Mouse (Mus musculus): ENCODE measurements around the gene Metrnl. TPM values are rescaled to one million over a fixed set of nuclear protein-coding genes. Genes with fewer than 3 reads are reported as not detected.

The Metrnl gene
- polyA plus RNA-seq, 1 experiment: 200 TPM

- Histone ChIP-seq H3K4me3 (ENCODE audit: insufficient read depth, low read length) (no peak overlapping the region), H3K27ac (ENCODE audit: insufficient read depth, low read depth, low read length) (no peak overlapping the region), H3K4me1 (ENCODE audit: control insufficient read depth, insufficient read depth, low read length) (peaks cover 43% of the 10 kb centered on the region)
- no peak for TF ChIP-seq POLR2A (IDR thresholded peaks at IDR 0.05; ENCODE audit: borderline replicate concordance, low read depth, low read length)
- no peak for TF ChIP-seq CTCF (IDR thresholded peaks at IDR 0.05; ENCODE audit: low read depth, low read length)
Observed at GRCm38 (mm10) chr11:121683243-121683642, 18.1 kb upstream of the Metrnl start.

GRCm38 (mm10) chr11:121685491-121686001 lies 15.8 kb upstream of the Metrnl start:
- H3K27ac ChIP-seq (ENCODE audit: insufficient read depth, low read depth, low read length): peak overlapping the region; percentile 54
- no peak for TF ChIP-seq CTCF (IDR thresholded peaks at IDR 0.05; ENCODE audit: low read depth, low read length)
- no peak overlapping the region for H3K4me3 ChIP-seq (ENCODE audit: insufficient read depth, low read length)
- peaks cover 32% of the 10 kb centered on the region for H3K4me1 ChIP-seq (ENCODE audit: control insufficient read depth, insufficient read depth, low read length)

GRCm38 (mm10) chr11:121686091-121686490 lies 15.3 kb upstream of the Metrnl start:
- H3K27ac ChIP-seq (ENCODE audit: insufficient read depth, low read depth, low read length): peak overlapping the region; percentile 54
- peaks cover 29% of the 10 kb centered on the region for H3K4me1 ChIP-seq (ENCODE audit: control insufficient read depth, insufficient read depth, low read length)
- TF ChIP-seq CTCF (IDR thresholded peaks at IDR 0.05; ENCODE audit: low read depth, low read length) (no peak), POLR2A (IDR thresholded peaks at IDR 0.05; ENCODE audit: borderline replicate concordance, low read depth, low read length) (no peak)
- no peak overlapping the region for H3K4me3 ChIP-seq (ENCODE audit: insufficient read depth, low read length)

DNA sequence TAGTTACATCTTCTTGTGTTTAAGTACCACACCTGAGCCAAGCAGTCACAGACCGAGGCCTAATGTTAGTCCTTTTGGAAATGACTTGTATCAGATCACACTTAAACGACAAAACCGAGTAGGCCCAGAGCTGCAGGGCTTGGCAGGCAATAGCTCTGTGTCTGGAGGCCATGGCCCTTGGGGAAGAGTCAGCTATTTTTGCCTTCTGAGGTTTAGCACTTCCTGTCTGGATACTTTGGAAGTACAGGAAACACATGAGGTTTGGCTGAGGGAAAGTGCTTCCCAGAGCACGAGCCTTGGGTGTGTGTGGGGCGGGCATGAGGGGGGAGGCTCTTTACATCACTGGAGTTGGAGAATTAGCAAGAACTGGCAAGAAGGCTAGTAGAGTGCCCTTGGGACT lies 14.7 kb upstream of the Metrnl start:
- H3K4me3 ChIP-seq (ENCODE audit: insufficient read depth, low read length): no peak overlapping the region
- H3K4me1 ChIP-seq (ENCODE audit: control insufficient read depth, insufficient read depth, low read length): peaks cover 30% of the 10 kb centered on the region
- no peak for TF ChIP-seq CTCF (IDR thresholded peaks at IDR 0.05; ENCODE audit: low read depth, low read length)
- TF ChIP-seq POLR2A (IDR thresholded peaks at IDR 0.05; ENCODE audit: borderline replicate concordance, low read depth, low read length): no peak
- peak overlapping the region; percentile 54 for H3K27ac ChIP-seq (ENCODE audit: insufficient read depth, low read depth, low read length)

GRCm38 (mm10) chr11:121688024-121688423 lies 13.3 kb upstream of the Metrnl start:
- Histone ChIP-seq H3K27ac (ENCODE audit: insufficient read depth, low read depth, low read length) (no peak overlapping the region), H3K4me1 (ENCODE audit: control insufficient read depth, insufficient read depth, low read length) (peaks cover 30% of the 10 kb centered on the region), H3K4me3 (ENCODE audit: insufficient read depth, low read length) (no peak overlapping the region)
- no peak for TF ChIP-seq CTCF (IDR thresholded peaks at IDR 0.05; ENCODE audit: low read depth, low read length)
- TF ChIP-seq POLR2A (IDR thresholded peaks at IDR 0.05; ENCODE audit: borderline replicate concordance, low read depth, low read length): no peak

DNA sequence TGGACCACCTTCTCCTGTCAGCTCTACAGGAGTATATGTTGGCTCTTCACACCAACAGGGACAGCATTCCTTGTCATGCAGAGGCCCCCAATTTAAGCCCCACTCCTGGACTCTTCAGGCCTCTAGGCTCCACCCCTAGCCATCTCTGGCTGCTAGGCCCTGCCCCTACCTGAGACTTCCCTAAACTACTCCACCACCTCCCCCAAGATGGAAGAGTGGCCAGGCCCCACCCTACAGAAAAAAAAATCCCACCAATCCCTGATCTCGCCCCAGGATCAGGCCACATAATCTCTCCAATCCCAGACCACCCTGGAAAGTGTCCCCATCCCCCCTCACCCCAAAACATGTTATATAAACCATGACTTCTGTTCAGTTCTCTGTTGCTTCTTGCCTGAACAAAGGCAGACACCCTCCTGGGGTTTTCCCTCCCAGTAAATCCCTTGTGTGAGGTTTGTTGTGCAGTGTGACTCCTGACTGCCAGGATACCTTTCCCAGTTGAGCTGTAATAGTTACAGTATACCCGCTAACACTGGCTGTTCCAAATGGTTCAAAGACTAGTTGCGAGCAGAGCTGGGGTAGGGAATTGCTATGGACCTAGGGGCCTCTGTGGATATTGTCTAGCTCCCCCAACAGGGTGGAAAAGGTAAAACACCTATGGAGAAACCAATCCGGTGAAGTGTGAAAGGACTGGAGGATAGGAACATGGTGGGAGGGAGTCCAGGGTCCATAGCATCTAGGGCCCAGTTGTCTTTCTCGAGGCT lies 5.9 kb upstream of the Metrnl start:
- TF ChIP-seq POLR2A (IDR thresholded peaks at IDR 0.05; ENCODE audit: borderline replicate concordance, low read depth, low read length) (no peak), CTCF (IDR thresholded peaks at IDR 0.05; ENCODE audit: low read depth, low read length) (no peak)
- H3K27ac ChIP-seq (ENCODE audit: insufficient read depth, low read depth, low read length): no peak overlapping the region
- no peak overlapping the region for H3K4me3 ChIP-seq (ENCODE audit: insufficient read depth, low read length)
- H3K4me1 ChIP-seq (ENCODE audit: control insufficient read depth, insufficient read depth, low read length): peaks cover 33% of the 10 kb centered on the region

DNA sequence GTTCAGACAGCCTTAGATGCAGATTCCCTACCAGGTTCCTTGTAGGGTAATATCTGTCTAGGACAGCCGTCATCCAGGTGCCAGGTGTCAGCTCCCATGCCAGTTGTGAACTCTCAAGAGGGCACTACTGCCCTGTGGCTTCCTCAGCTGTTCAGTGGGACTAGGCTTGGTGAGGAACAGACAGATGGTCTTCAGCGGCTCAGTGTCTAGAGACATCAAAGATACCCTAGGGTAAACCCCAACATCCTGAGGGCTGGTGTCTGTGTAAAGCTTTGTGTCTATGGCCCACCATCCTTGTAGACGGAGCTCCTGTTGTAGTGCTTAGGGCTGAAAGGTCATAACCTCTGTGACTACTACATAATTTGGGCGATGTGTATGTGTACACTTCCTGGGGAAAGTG lies 4.1 kb upstream of the Metrnl start:
- H3K27ac ChIP-seq (ENCODE audit: insufficient read depth, low read depth, low read length): no peak overlapping the region
- peaks cover 39% of the 10 kb centered on the region for H3K4me1 ChIP-seq (ENCODE audit: control insufficient read depth, insufficient read depth, low read length)
- TF ChIP-seq POLR2A (IDR thresholded peaks at IDR 0.05; ENCODE audit: borderline replicate concordance, low read depth, low read length): no peak
- no peak for TF ChIP-seq CTCF (IDR thresholded peaks at IDR 0.05; ENCODE audit: low read depth, low read length)
- H3K4me3 ChIP-seq (ENCODE audit: insufficient read depth, low read length): no peak overlapping the region

- TF ChIP-seq POLR2A (IDR thresholded peaks at IDR 0.05; ENCODE audit: borderline replicate concordance, low read depth, low read length) (no peak), CTCF (IDR thresholded peaks at IDR 0.05; ENCODE audit: low read depth, low read length) (no peak)
Observed at GRCm38 (mm10) chr11:121698381-121698955, 2.9 kb upstream of the Metrnl start.

GRCm38 (mm10) chr11:121702111-121702894 lies 959 bp downstream of the Metrnl start:
- peak overlapping the region; percentile 80 for H3K27ac ChIP-seq (ENCODE audit: insufficient read depth, low read depth, low read length)
- peak overlapping the region; percentile 92 for H3K4me3 ChIP-seq (ENCODE audit: insufficient read depth, low read length)
- no peak; the same call in 1 of the 2 replicates for TF ChIP-seq POLR2A (IDR thresholded peaks at IDR 0.05; ENCODE audit: borderline replicate concordance, low read depth, low read length)
- H3K4me1 ChIP-seq (ENCODE audit: control insufficient read depth, insufficient read depth, low read length): peaks cover 35% of the 10 kb centered on the region

More at GRCm38 (mm10) chr11:121698381-121698955, 2.9 kb upstream of the Metrnl start:
- Histone ChIP-seq H3K27ac (ENCODE audit: insufficient read depth, low read depth, low read length) (no peak overlapping the region), H3K4me3 (ENCODE audit: insufficient read depth, low read length) (no peak overlapping the region), H3K4me1 (ENCODE audit: control insufficient read depth, insufficient read depth, low read length) (peaks cover 39% of the 10 kb centered on the region)

All from bone marrow macrophage, adult 2 months (primary cell).